Mouse (Mus musculus) heart, adult 10 weeks (tissue): ENCODE measurements around the gene Bms1. TPM values are rescaled to one million over a fixed set of nuclear protein-coding genes. Genes with fewer than 3 reads are reported as not detected.

Experiments used
- polyA plus RNA-seq: library from polyadenylated mRNA; stranded (reverse); fragments of 350-450 nt; fragmentation: Illumina TruSeq; extraction: RNeasy Lipid Tissue Mini Kit (QIAGEN cat#74804); gene quantifications from one replicate; pipeline ENCODE4 v1.2.3, GENCODE M21; 2014; ENCODE audit warnings: low read depth, low replicate concordance

Bms1 gene
- polyA plus RNA-seq, result 18.9 TPM

GRCm38 (mm10) chr6:118419050-118419920 lies at the start of gene Bms1:
Gene Bms1 (minus strand): TSS chr6:118419474.

DNA sequence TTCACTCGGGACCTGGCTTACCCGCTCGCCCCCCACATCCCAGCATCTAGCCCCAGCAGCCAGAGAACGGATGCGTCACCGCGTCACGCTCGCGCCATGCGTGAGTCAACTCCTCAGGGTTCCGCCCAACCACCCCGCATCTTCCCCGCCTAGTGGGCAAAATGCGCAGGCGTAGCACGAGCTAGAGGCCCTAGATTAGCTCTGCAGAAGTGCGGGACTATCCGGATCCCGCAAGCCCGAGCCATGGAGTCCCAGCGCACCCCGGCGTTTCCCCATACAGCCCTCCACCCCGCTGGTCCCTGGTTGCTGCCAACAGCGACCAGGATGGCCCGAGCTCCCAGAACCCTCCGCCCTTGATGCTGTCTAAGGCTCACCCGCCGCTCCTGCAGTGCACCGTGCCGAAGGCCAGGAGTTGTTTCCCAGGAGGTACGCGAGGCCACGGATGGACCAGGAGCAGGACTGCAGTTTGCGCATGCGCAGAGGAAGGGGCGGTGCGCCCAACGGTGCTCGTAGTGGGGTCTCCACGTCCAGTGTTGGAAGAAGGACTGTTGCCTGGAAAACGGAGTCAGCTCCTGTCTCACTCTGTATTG lies 35.9 kb upstream of the Bms1 start, which contains the start of gene Zfp248:
Gene Zfp248 (minus strand): TSS at position 487 of the 590 bp plus-strand sequence.

Other genes with a start within 250 kb of the Bms1 start
- 2.7 TPM for gene Ret, start 221.8 kb downstream of the Bms1 start, polyA plus RNA-seq
- gene Zfp248, start 36.1 kb upstream of the Bms1 start, polyA plus RNA-seq, result 2.0 TPM
- 5.3 TPM for gene Zfp9, start 59.8 kb upstream of the Bms1 start, polyA plus RNA-seq
- 2.6 TPM for gene Ankrd26, start 142.8 kb upstream of the Bms1 start, polyA plus RNA-seq